Mouse (Mus musculus) liver, embryonic 13.5 days (tissue): ENCODE results near the gene 4930470P17Rik. TPM values are rescaled to one million over a fixed set of nuclear protein-coding genes. Genes with fewer than 3 reads are reported as not detected.

Experiments
- ATAC-seq: fragments of 200-750 bp; cut with Nextera tagmentation; 2 replicates; pipeline ENCODE4 v1.8.0; 2017; ENCODE audit warnings: low read depth, mild to moderate bottlenecking, moderate number of reproducible peaks, moderate library complexity
- DNase-seq: peaks from one replicate; pipeline ENCODE4 v3.0.0; 2022
- H3K27ac ChIP-seq: fragments of 300-500 bp; sonication (generic); 2 replicates; pipeline ENCODE4 v1.5.1; 2015; ENCODE audit warnings: moderate library complexity, mild to moderate bottlenecking, inconsistent platforms
- H3K27me3 ChIP-seq: fragments of 300-500 bp; sonication (generic); 2 replicates; pipeline ENCODE4 v1.6.1; 2015; ENCODE audit warnings: mild to moderate bottlenecking, inconsistent platforms
- H3K36me3 ChIP-seq: fragments of 300-500 bp; sonication (generic); 2 replicates; pipeline ENCODE4 v1.6.1; 2015; ENCODE audit warnings: mild to moderate bottlenecking, inconsistent platforms
- H3K4me1 ChIP-seq: fragments of 300-500 bp; sonication (generic); replicated peaks from 2 replicates; pipeline ENCODE4 v1.6.1; 2015; ENCODE audit warnings: inconsistent platforms
- H3K4me2 ChIP-seq: fragments of 300-500 bp; sonication (generic); 2 replicates; pipeline ENCODE4 v1.6.1; 2015; ENCODE audit warnings: inconsistent platforms, mild to moderate bottlenecking, moderate library complexity
- H3K4me3 ChIP-seq: fragments of 300-500 bp; sonication (generic); replicated peaks from 2 replicates; pipeline ENCODE4 v1.5.1; 2015; ENCODE audit warnings: mild to moderate bottlenecking, inconsistent platforms
- H3K9ac ChIP-seq: fragments of 300-500 bp; sonication (generic); 2 replicates; pipeline ENCODE4 v1.6.1; 2015; ENCODE audit warnings: mild to moderate bottlenecking, inconsistent platforms
- H3K9me3 ChIP-seq: fragments of 300-500 bp; sonication (generic); replicated peaks from 2 replicates; pipeline ENCODE4 v1.6.1; 2016; ENCODE audit warnings: inconsistent platforms
- WGBS: fragments of 180-500 bp; shearing (Covaris S2); methylation state at CpG from one replicate; pipeline ENCODE4 v1.1.7; 2015; ENCODE audit not compliant: insufficient replicate concordance; 5-methylcytosine and 5-hydroxymethylcytosine counted together
- polyA plus RNA-seq: library from polyadenylated mRNA; unstranded; fragments of >200 nt; fragmentation: Nextera tagmentation; extraction: Ambion mirVana; gene quantifications from 2 replicates; pipeline ENCODE4 v1.2.1, GENCODE M21; 2015

Gene 4930470P17Rik
- polyA plus RNA-seq, 1 experiment from 2014 or later: not detected

- no peak overlapping the region for H3K4me2 ChIP-seq
- no peaks in the 10 kb centered on the region for H3K36me3 ChIP-seq
- WGBS: 53% methylated on average over 5 of the region's 5 CpGs
- H3K9me3 ChIP-seq: peaks cover 12% of the 10 kb centered on the region; the same call in 1 of the 2 replicates
- H3K27ac ChIP-seq: no peak overlapping the region
- H3K4me3 ChIP-seq: no peak overlapping the region
- H3K9ac ChIP-seq: no peak overlapping the region
- H3K27me3 ChIP-seq: no peaks in the 10 kb centered on the region
- DNase-seq (no peak), ATAC-seq (no peak)
- no peaks in the 10 kb centered on the region for H3K4me1 ChIP-seq
These were observed 23.2 kb downstream of the 4930470P17Rik start for GRCm38 (mm10) chr2:170578588-170578987.

- H3K9ac ChIP-seq: no peak overlapping the region
- no peaks in the 10 kb centered on the region for H3K4me1 ChIP-seq
- H3K27me3 ChIP-seq: no peaks in the 10 kb centered on the region
- H3K9me3 ChIP-seq: peaks cover 12% of the 10 kb centered on the region; the same call in 1 of the 2 replicates
- 45% methylated on average over 3 of the region's 3 CpGs for WGBS
- DNase-seq (no peak), ATAC-seq (no peak)
- no peak overlapping the region for H3K27ac ChIP-seq
- H3K36me3 ChIP-seq: no peaks in the 10 kb centered on the region
- no peak overlapping the region for H3K4me3 ChIP-seq
- no peak overlapping the region for H3K4me2 ChIP-seq
These were observed 24.3 kb downstream of the 4930470P17Rik start for GRCm38 (mm10) chr2:170577502-170577901.

- no peak for DNase-seq
- Histone ChIP-seq H3K4me1 (no peaks in the 10 kb centered on the region), H3K4me3 (no peak overlapping the region), H3K9ac (no peak overlapping the region), H3K27me3 (no peaks in the 10 kb centered on the region), H3K36me3 (no peaks in the 10 kb centered on the region), H3K27ac (no peak overlapping the region), H3K4me2 (no peak overlapping the region), H3K9me3 (peaks cover 12% of the 10 kb centered on the region; the same call in 1 of the 2 replicates)
- 78% methylated on average over 12 of the region's 12 CpGs for WGBS
- ATAC-seq: no peak
These were observed 25.7 kb downstream of the 4930470P17Rik start for GRCm38 (mm10) chr2:170576077-170576476.

DNA sequence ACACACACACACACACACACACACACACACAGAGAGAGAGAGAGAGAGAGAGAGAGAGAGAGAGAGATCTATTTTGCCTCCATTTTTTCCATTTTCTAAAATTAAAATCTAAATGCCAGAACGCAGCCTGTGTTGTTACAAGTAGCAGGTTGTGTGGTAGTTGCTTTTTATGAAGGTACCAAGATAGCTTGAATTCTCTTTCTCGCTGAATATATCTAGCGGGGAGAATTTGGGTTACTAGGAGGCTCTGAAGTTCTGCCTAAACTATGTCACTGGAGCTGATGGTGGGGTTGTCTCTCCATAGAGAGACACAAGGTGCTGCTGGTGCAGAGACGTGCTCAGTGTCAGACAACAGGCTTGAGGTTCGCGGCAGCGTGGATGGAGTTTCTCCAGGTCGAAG, 36.8 kb downstream of the 4930470P17Rik start:
- Histone ChIP-seq H3K36me3 (no peaks in the 10 kb centered on the region), H3K4me3 (no peak overlapping the region), H3K4me2 (no peak overlapping the region), H3K9ac (no peak overlapping the region), H3K4me1 (no peaks in the 10 kb centered on the region), H3K27me3 (no peaks in the 10 kb centered on the region), H3K27ac (no peak overlapping the region), H3K9me3 (no peaks in the 10 kb centered on the region)
- DNase-seq (no peak), ATAC-seq (no peak)
- WGBS: 76% methylated on average over 8 of the region's 8 CpGs

DNA sequence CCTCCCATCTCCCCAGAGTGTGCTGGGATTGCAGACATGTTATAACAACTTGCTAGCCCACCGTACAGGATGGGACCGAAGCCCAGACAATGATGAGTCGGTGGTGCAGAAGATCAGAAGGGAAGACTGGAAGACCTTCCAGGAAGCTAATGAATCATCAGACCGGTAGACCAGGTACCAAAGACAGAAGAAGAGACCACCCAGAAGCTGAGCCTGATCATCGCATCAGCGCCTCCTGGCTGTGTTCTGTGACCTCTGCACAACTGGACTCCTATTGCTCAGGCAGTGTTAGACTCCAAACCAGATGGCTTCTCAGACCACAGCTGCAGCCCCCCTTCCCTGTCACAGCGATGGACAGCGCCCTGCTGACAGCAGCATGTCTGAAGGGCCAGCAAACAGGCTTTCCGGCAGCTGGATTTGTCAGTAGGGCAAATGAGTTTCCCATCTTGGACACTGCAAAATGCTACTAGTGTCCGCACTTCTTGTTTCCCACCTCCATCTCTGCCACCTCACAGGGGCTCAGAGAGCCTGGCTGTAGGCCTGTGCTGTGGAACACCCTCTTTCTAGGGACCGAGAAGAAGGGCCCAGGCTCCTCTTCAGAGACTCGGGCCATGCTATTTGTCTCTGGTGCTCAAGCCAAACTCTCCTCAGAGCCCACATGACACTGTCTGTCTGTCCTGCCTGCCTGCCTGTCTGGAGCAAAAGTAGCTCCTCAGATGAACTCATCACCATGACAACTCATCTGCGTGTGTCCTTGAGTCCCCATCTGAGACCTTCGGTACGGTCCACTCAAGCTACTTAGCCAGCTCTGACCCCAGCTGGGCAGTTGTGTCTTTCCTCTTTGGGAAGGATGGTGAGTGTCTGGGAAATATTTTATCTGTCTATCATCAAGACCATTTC, 37.6 kb downstream of the 4930470P17Rik start:
- no peaks in the 10 kb centered on the region for H3K4me1 ChIP-seq
- no peak overlapping the region for H3K27ac ChIP-seq
- DNase-seq: no peak
- no peak overlapping the region for H3K4me3 ChIP-seq
- no peaks in the 10 kb centered on the region for H3K9me3 ChIP-seq
- no peak for ATAC-seq
- WGBS: 72% methylated on average over 15 of the region's 15 CpGs
- H3K4me2 ChIP-seq: no peak overlapping the region
- no peaks in the 10 kb centered on the region for H3K36me3 ChIP-seq
- H3K27me3 ChIP-seq: no peaks in the 10 kb centered on the region
- no peak overlapping the region for H3K9ac ChIP-seq

DNA sequence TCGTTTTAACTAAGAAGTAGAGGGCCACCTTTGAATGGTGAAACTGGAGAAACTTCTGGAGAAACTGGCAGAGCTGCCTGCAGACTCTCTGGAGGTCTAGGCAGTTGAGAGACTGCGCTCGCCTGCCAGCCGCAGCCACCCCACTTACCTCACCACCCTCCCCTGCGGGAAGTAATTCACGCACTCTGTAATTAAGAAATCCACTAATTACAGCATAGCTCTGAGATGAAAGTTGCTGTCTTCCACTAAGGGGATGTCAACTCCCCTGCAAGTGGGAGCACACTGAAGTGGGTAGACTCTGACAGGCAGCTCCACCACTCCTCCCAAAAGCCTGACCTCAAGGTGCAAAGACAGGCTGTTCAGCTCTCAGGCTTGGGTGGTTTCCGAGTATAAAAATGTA, 49.7 kb downstream of the 4930470P17Rik start:
- ATAC-seq (no peak), DNase-seq (no peak)
- Histone ChIP-seq H3K4me1 (no peaks in the 10 kb centered on the region), H3K9ac (no peak overlapping the region), H3K9me3 (no peaks in the 10 kb centered on the region), H3K27me3 (no peaks in the 10 kb centered on the region), H3K36me3 (no peaks in the 10 kb centered on the region), H3K27ac (no peak overlapping the region), H3K4me2 (no peak overlapping the region), H3K4me3 (no peak overlapping the region)
- 69% methylated on average over 7 of the region's 7 CpGs for WGBS

- Histone ChIP-seq H3K36me3 (no peaks in the 10 kb centered on the region), H3K9ac (no peak overlapping the region), H3K4me2 (no peak overlapping the region), H3K27ac (no peak overlapping the region), H3K9me3 (no peaks in the 10 kb centered on the region), H3K4me1 (no peaks in the 10 kb centered on the region), H3K27me3 (no peaks in the 10 kb centered on the region), H3K4me3 (no peak overlapping the region)
- ATAC-seq: no peak
- DNase-seq: no peak
- WGBS: 13% methylated on average over 5 of the region's 5 CpGs
These were observed 51.6 kb downstream of the 4930470P17Rik start for GRCm38 (mm10) chr2:170550240-170550639.

DNA sequence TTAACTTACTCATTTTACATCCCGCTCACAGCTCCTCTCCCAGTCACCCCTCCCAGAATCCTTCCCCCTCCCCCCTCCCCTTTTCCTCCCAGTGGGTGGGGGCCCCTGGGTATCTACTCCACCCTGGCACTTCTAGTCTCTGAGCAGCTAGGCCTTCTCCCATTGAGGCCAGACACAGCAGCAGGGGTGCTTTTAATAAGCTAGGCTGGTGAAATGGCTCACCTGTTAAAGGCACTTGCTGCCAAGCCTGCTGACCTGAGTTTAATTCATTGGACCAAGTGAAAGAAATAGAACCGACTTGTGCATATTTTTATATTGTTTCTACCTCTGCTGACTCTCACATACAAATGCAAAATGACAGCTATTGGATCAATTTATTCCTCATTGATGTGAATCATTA, 52.7 kb downstream of the 4930470P17Rik start:
- Histone ChIP-seq H3K4me3 (no peak overlapping the region), H3K4me2 (no peak overlapping the region), H3K27me3 (no peaks in the 10 kb centered on the region), H3K36me3 (no peaks in the 10 kb centered on the region), H3K27ac (no peak overlapping the region), H3K9me3 (no peaks in the 10 kb centered on the region), H3K4me1 (no peaks in the 10 kb centered on the region), H3K9ac (no peak overlapping the region)
- no peak for ATAC-seq
- no peak for DNase-seq
- WGBS: 59% methylated on average over 2 of the region's 2 CpGs

- Histone ChIP-seq H3K9me3 (no peaks in the 10 kb centered on the region), H3K27me3 (no peaks in the 10 kb centered on the region), H3K9ac (no peak overlapping the region), H3K4me3 (no peak overlapping the region), H3K4me1 (no peaks in the 10 kb centered on the region), H3K36me3 (no peaks in the 10 kb centered on the region), H3K4me2 (no peak overlapping the region), H3K27ac (no peak overlapping the region)
- 52% methylated on average over 4 of the region's 4 CpGs for WGBS
- DNase-seq (no peak), ATAC-seq (no peak)
These were observed 53.8 kb downstream of the 4930470P17Rik start for GRCm38 (mm10) chr2:170548046-170548445.

GRCm38 (mm10) chr2:170547526-170547925, 54.3 kb downstream of the 4930470P17Rik start:
- no peak overlapping the region for H3K4me2 ChIP-seq
- no peak overlapping the region for H3K27ac ChIP-seq
- no peaks in the 10 kb centered on the region for H3K36me3 ChIP-seq
- H3K4me1 ChIP-seq: no peaks in the 10 kb centered on the region
- WGBS: 56% methylated on average over 6 of the region's 6 CpGs
- H3K4me3 ChIP-seq: no peak overlapping the region
- ATAC-seq (no peak), DNase-seq (no peak)
- no peak overlapping the region for H3K9ac ChIP-seq
- no peaks in the 10 kb centered on the region for H3K27me3 ChIP-seq
- no peaks in the 10 kb centered on the region for H3K9me3 ChIP-seq

DNA sequence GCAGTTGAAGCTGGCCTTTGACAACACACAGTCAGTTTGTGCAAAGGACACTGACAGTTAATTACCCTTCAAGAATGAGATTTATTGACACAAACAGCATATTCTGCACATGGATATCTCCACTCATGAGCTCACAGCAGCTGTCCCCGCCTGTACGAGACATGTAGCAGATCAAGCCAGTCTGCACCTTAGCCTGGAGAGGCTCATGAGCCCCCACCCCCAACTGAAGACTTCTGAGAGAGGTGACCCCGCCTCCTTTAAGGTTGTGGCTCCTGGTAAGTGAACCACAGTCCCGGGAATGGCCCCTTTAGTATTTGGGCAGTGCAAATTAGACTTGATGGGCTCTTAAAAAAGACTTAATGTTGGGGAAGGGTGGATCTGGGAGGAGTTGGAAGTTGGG, 56.1 kb downstream of the 4930470P17Rik start:
- ATAC-seq (no peak), DNase-seq (no peak)
- Histone ChIP-seq H3K36me3 (no peaks in the 10 kb centered on the region), H3K4me1 (no peaks in the 10 kb centered on the region), H3K9ac (no peak overlapping the region), H3K4me2 (no peak overlapping the region), H3K4me3 (no peak overlapping the region), H3K27me3 (no peaks in the 10 kb centered on the region), H3K27ac (no peak overlapping the region), H3K9me3 (no peaks in the 10 kb centered on the region)
- 41% methylated on average over 4 of the region's 4 CpGs for WGBS

DNA sequence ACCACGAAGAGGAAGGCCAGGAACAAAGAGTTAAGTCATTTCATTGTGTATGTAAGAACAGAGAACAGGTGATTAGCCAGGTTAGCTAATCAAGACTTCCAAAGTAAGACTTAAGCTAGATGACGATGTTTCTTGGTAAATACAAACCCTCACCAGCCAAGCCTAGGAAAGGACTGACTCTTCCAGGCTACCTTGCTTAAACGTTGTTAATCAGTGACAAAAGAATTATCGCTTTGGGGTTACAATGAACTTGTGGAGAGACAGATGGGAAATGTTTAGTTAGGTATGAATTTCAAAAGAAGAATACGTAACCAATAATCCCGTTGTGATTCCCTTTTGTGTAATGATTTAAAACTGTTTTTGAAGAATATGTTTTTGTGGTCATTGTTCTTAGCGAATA, 56.9 kb downstream of the 4930470P17Rik start:
- H3K4me3 ChIP-seq: no peak overlapping the region
- no peaks in the 10 kb centered on the region for H3K4me1 ChIP-seq
- no peaks in the 10 kb centered on the region for H3K36me3 ChIP-seq
- H3K27ac ChIP-seq: no peak overlapping the region
- 65% methylated on average over 7 of the region's 7 CpGs for WGBS
- H3K9ac ChIP-seq: no peak overlapping the region
- H3K4me2 ChIP-seq: no peak overlapping the region
- no peak for ATAC-seq
- no peaks in the 10 kb centered on the region for H3K27me3 ChIP-seq
- H3K9me3 ChIP-seq: no peaks in the 10 kb centered on the region
- DNase-seq: no peak
